Mouse (Mus musculus) midbrain, embryonic 15.5 days (tissue): ENCODE data around the gene 4930469K13Rik. TPM values are rescaled to one million over a fixed set of nuclear protein-coding genes. Genes with fewer than 3 reads are reported as not detected.

Experiments
- ATAC-seq: fragments of 200-750 bp; cut with Nextera tagmentation; replicated peaks from 2 replicates; pipeline ENCODE4 v1.8.0; 2017; ENCODE audit warnings: moderate TSS enrichment
- H3K27ac ChIP-seq: fragments of 300-500 bp; sonication (generic); 2 replicates; pipeline ENCODE4 v1.5.1; 2015; ENCODE audit warnings: mild to moderate bottlenecking, inconsistent platforms
- H3K27me3 ChIP-seq: fragments of 300-500 bp; sonication (generic); replicated peaks from 2 replicates; pipeline ENCODE4 v1.6.1; 2015; ENCODE audit warnings: inconsistent platforms
- H3K36me3 ChIP-seq: fragments of 300-500 bp; sonication (generic); replicated peaks from 2 replicates; pipeline ENCODE4 v1.6.1; 2015; ENCODE audit warnings: inconsistent platforms
- H3K4me1 ChIP-seq: fragments of 300-500 bp; sonication (generic); 2 replicates; pipeline ENCODE4 v1.6.1; 2015; ENCODE audit warnings: inconsistent platforms
- H3K4me2 ChIP-seq: fragments of 300-500 bp; sonication (generic); 2 replicates; pipeline ENCODE4 v1.6.1; 2015; ENCODE audit warnings: inconsistent platforms, mild to moderate bottlenecking, moderate library complexity
- H3K4me3 ChIP-seq: fragments of 300-500 bp; sonication (generic); 2 replicates; pipeline ENCODE4 v1.5.1; 2015; ENCODE audit warnings: mild to moderate bottlenecking, inconsistent platforms
- H3K9ac ChIP-seq: fragments of 300-500 bp; sonication (generic); 2 replicates; pipeline ENCODE4 v1.6.1; 2015; ENCODE audit warnings: mild to moderate bottlenecking, inconsistent platforms
- H3K9me3 ChIP-seq: fragments of 300-500 bp; sonication (generic); 2 replicates; pipeline ENCODE4 v1.6.1; 2016; ENCODE audit warnings: inconsistent platforms
- WGBS: fragments of 180-500 bp; shearing (Covaris S2); methylation state at CpG from one replicate; pipeline ENCODE4 v1.1.7; 2015; ENCODE audit warnings: mixed read lengths; 5-methylcytosine and 5-hydroxymethylcytosine counted together
- polyA plus RNA-seq: library from polyadenylated mRNA; unstranded; fragments of >200 nt; fragmentation: Nextera tagmentation; extraction: Ambion mirVana; gene quantifications from 2 replicates; pipeline ENCODE4 v1.2.1, GENCODE M21; 2015

The 4930469K13Rik gene
- polyA plus RNA-seq, 1 experiment from 2014 or later: not detected

- Histone ChIP-seq H3K27ac (no peak overlapping the region), H3K36me3 (no peaks in the 10 kb centered on the region), H3K9me3 (no peaks in the 10 kb centered on the region), H3K27me3 (no peaks in the 10 kb centered on the region), H3K4me3 (no peak overlapping the region), H3K4me1 (no peaks in the 10 kb centered on the region), H3K9ac (no peak overlapping the region), H3K4me2 (no peak overlapping the region)
- WGBS: 51% methylated on average over 7 of the region's 7 CpGs
- no peak for ATAC-seq
Measured at GRCm38 (mm10) chr11:33962178-33962577, 136.2 kb downstream of the 4930469K13Rik start.

DNA sequence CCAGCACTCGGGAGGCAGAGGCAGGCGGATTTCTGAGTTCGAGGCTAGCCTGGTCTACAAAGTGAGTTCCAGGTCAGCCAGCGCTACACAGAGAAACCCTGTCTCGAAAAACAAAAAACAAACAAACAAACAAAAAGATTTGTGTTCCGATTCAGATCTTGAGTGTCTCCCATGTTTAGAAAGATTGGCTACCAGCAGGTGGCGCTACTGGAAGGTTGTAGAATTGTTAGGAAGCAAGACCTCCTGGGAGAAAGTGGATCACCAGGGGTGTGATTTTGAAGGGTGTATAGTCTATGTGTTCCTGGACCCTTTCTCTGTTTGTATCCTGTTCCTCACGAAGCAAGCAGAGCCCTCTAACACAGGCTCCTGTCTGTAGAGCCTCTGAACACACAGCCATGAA is 139.6 kb downstream of the 4930469K13Rik start:
- Histone ChIP-seq H3K27me3 (no peaks in the 10 kb centered on the region), H3K4me3 (no peak overlapping the region), H3K9me3 (no peaks in the 10 kb centered on the region), H3K4me1 (no peaks in the 10 kb centered on the region), H3K9ac (no peak overlapping the region), H3K27ac (no peak overlapping the region), H3K4me2 (no peak overlapping the region), H3K36me3 (no peaks in the 10 kb centered on the region)
- 89% methylated on average over 8 of the region's 8 CpGs for WGBS
- ATAC-seq: no peak

GRCm38 (mm10) chr11:33957595-33957994 is 140.8 kb downstream of the 4930469K13Rik start:
- Histone ChIP-seq H3K36me3 (no peaks in the 10 kb centered on the region), H3K27me3 (no peaks in the 10 kb centered on the region), H3K9me3 (no peaks in the 10 kb centered on the region), H3K4me2 (no peak overlapping the region), H3K4me1 (no peaks in the 10 kb centered on the region), H3K27ac (no peak overlapping the region), H3K4me3 (no peak overlapping the region), H3K9ac (no peak overlapping the region)
- WGBS: 84% methylated on average over 6 of the region's 6 CpGs
- ATAC-seq: no peak

DNA sequence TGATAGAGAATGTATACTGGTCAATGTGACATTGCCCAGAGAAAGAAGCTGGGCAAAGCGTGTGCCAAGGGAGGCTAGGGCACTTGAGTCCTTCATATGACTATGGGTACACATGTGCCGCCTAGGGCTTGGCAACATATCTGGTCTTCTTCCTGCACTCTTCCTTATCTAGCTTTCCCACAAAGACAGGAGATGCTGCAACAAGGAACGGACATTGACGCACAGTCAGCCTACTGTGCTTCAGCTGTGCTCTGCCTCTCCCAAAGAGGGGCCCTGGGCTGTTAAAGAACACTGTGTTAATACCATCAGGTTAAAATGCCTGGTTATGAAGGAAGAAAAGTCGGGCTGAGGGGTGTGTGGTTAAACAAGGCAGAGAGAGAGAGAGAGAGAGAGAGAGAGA is 141.7 kb downstream of the 4930469K13Rik start:
- no peak for ATAC-seq
- no peak overlapping the region for H3K9ac ChIP-seq
- no peaks in the 10 kb centered on the region for H3K9me3 ChIP-seq
- H3K4me2 ChIP-seq: no peak overlapping the region
- no peak overlapping the region for H3K4me3 ChIP-seq
- H3K4me1 ChIP-seq: no peaks in the 10 kb centered on the region
- WGBS: 89% methylated on average over 5 of the region's 5 CpGs
- H3K36me3 ChIP-seq: no peaks in the 10 kb centered on the region
- H3K27me3 ChIP-seq: no peaks in the 10 kb centered on the region
- H3K27ac ChIP-seq: no peak overlapping the region

DNA sequence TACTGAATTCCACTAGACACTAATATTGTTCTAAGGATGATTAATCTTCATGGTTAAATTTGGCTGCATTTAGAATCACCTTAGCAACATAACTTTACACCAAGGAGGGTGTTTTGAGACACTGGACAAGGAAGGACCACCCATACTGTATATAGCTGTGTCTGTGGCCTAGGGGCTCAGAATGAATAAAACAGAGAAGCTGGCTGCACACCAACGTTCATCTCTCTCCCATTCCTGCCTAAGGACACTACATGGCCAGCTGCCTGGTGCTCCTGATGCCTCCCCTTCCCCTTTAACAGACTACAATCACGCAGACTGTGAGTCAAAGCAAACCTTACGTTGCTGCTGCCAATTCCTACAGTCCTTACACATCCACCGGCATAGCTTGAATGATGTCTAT is 142.4 kb downstream of the 4930469K13Rik start:
- Histone ChIP-seq H3K4me1 (no peaks in the 10 kb centered on the region), H3K9me3 (no peaks in the 10 kb centered on the region), H3K27me3 (no peaks in the 10 kb centered on the region), H3K9ac (no peak overlapping the region), H3K36me3 (no peaks in the 10 kb centered on the region), H3K4me2 (no peak overlapping the region), H3K27ac (no peak overlapping the region), H3K4me3 (no peak overlapping the region)
- ATAC-seq: no peak
- WGBS: 81% methylated on average over 4 of the region's 4 CpGs

- Histone ChIP-seq H3K9me3 (no peaks in the 10 kb centered on the region), H3K27me3 (no peaks in the 10 kb centered on the region)
- WGBS: 83% methylated on average over 8 of the region's 8 CpGs
Measured at GRCm38 (mm10) chr11:33951684-33952625, 146.4 kb downstream of the 4930469K13Rik start.

GRCm38 (mm10) chr11:33951155-33951554 is 147.2 kb downstream of the 4930469K13Rik start:
- 28% methylated on average over 5 of the region's 5 CpGs for WGBS

More at GRCm38 (mm10) chr11:33951684-33952625, 146.4 kb downstream of the 4930469K13Rik start:
- Histone ChIP-seq H3K9ac (no peak overlapping the region), H3K4me2 (no peak overlapping the region), H3K4me1 (no peaks in the 10 kb centered on the region), H3K4me3 (no peak overlapping the region), H3K36me3 (no peaks in the 10 kb centered on the region), H3K27ac (no peak overlapping the region)
- no peak for ATAC-seq

DNA sequence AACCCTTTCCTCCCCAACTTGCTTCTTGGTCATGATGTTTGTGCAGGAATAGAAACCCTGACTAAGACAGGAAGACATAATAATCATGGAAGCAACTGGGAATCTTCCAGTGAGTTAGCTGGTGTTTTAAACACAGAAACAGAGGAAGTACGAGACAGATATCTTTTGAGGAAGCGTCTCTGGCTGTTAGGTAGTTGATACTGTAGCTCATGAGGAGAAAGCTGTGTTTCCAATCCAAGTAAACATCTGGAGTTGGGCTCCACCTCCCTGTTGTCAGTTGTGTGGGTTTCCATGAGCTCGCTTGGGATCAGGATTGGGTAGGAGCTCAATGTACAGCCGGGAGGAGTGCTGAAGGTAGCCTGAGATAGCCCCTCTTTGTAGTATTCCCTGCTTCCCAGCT is 151.9 kb downstream of the 4930469K13Rik start:
- no peak overlapping the region for H3K4me3 ChIP-seq
- H3K4me2 ChIP-seq: no peak overlapping the region
- H3K27ac ChIP-seq: no peak overlapping the region
- no peaks in the 10 kb centered on the region for H3K36me3 ChIP-seq
- H3K9ac ChIP-seq: no peak overlapping the region
- H3K9me3 ChIP-seq: no peaks in the 10 kb centered on the region
- no peak for ATAC-seq
- H3K4me1 ChIP-seq: no peaks in the 10 kb centered on the region
- WGBS: 88% methylated on average over 4 of the region's 4 CpGs
- H3K27me3 ChIP-seq: no peaks in the 10 kb centered on the region

More at GRCm38 (mm10) chr11:33951155-33951554, 147.2 kb downstream of the 4930469K13Rik start:
- Histone ChIP-seq H3K4me1 (no peaks in the 10 kb centered on the region), H3K9me3 (no peaks in the 10 kb centered on the region), H3K4me3 (no peak overlapping the region), H3K36me3 (no peaks in the 10 kb centered on the region), H3K27ac (no peak overlapping the region), H3K9ac (no peak overlapping the region), H3K27me3 (no peaks in the 10 kb centered on the region), H3K4me2 (no peak overlapping the region)
- no peak for ATAC-seq

DNA sequence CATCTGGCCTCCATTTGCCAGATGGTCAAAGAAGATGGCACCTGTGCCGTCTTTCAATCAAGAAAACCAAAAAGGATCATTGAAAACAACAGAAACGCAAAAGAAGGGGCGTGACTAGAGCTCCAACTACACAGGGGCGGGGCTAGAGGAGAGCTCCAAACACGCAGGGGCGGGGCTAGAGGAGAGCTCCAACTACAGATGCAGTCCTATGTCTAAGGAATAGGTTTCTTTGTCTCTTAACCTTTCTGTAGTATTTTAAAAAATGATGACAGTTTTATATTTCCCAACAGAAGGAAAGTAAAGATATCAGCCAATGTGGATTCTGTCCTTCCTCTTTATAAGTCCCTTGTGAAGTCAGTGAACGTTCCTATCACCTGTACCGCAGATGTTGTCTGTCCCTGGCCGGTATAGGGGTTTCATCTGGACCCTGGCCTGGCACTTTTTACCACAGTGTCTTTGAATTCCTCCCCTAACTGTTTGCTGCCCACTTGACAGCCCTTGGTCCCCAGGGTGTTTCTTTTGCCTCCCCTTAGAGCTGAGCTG is 153.5 kb downstream of the 4930469K13Rik start:
- Histone ChIP-seq H3K9ac (no peak overlapping the region), H3K27me3 (no peaks in the 10 kb centered on the region), H3K4me2 (no peak overlapping the region), H3K4me3 (no peak overlapping the region), H3K9me3 (no peaks in the 10 kb centered on the region), H3K36me3 (no peaks in the 10 kb centered on the region), H3K4me1 (no peaks in the 10 kb centered on the region), H3K27ac (no peak overlapping the region)
- WGBS: 90% methylated on average over 9 of the region's 9 CpGs
- no peak for ATAC-seq

DNA sequence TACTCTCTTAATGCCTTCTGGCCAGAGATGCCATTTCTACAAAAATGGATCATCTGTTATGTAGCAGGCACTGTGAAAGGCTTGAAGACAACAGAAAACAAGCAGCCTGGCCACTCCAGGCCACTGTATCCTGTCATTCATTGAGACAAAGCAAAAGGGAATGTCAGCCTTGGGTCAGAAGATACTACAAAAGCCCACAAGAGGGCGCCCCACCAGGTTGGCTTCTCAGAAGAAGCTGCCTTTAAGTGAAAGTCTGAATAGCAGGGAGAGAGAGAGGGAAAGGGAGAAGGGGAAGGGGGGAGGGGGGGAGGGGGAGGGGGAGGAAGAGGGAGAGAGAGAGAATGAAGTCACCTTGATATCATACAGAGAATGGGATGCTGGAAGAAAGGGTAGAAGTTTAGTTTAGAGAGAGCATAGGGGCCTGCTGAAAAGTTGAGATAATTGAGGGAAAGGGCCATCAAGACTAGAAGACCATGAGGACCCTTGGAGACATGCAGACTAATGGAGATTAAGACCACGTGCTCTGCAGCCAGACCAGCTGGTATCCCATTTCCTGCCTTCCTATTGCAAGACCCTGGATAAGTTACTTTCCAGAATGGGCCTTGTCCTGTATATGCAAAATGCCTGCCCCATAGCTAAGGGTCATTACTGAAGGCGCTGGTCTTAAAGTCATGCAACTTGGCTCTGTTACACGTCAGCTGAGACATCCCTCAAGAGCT is 154.1 kb downstream of the 4930469K13Rik start:
- Histone ChIP-seq H3K4me1 (no peaks in the 10 kb centered on the region), H3K4me3 (no peak overlapping the region), H3K4me2 (no peak overlapping the region), H3K9ac (no peak overlapping the region), H3K36me3 (no peaks in the 10 kb centered on the region), H3K27me3 (no peaks in the 10 kb centered on the region), H3K9me3 (no peaks in the 10 kb centered on the region), H3K27ac (no peak overlapping the region)
- 66% methylated on average over 4 of the region's 4 CpGs for WGBS
- no peak for ATAC-seq

DNA sequence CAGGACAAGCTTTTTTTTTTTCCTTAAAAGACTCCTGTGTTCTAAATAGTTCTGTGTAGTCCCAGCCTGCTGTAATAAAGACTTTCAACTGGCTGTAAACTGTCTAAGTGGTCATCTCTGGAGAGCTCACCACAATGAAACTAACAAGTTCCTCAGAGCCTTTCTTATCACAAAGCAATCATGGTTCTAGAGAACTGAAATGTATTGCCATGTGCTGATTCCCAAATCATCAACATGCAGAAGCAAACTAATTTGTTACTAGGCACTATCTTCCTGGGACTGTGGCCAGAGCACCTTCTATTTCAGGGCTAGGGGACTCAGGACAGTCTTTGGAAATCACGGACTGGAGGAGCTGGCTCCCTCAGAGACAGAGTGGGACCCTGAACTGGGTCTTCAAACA is 154.8 kb downstream of the 4930469K13Rik start:
- no peak for ATAC-seq
- 84% methylated on average over 1 of the region's 1 CpGs for WGBS
- H3K9ac ChIP-seq: no peak overlapping the region

GRCm38 (mm10) chr11:33939456-33940113 is 158.8 kb downstream of the 4930469K13Rik start:
- no peak overlapping the region for H3K4me2 ChIP-seq
- no peaks in the 10 kb centered on the region for H3K36me3 ChIP-seq
- H3K27me3 ChIP-seq: no peaks in the 10 kb centered on the region
- H3K9ac ChIP-seq: no peak overlapping the region
- H3K27ac ChIP-seq: no peak overlapping the region
- H3K9me3 ChIP-seq: no peaks in the 10 kb centered on the region
- no peak overlapping the region for H3K4me3 ChIP-seq
- ATAC-seq: no peak
- 87% methylated on average over 4 of the region's 4 CpGs for WGBS
- H3K4me1 ChIP-seq: peaks cover 6% of the 10 kb centered on the region; the same call in 1 of the 2 replicates

More for the DNA sequence above, 154.8 kb downstream of the 4930469K13Rik start:
- no peak overlapping the region for H3K4me3 ChIP-seq
- no peaks in the 10 kb centered on the region for H3K36me3 ChIP-seq
- peaks cover 5% of the 10 kb centered on the region; the same call in 1 of the 2 replicates for H3K4me1 ChIP-seq
- H3K27me3 ChIP-seq: no peaks in the 10 kb centered on the region
- H3K9me3 ChIP-seq: no peaks in the 10 kb centered on the region
- H3K27ac ChIP-seq: no peak overlapping the region
- H3K4me2 ChIP-seq: no peak overlapping the region
